Mouse (Mus musculus) forebrain, embryonic 12.5 days (tissue): ENCODE results near the gene R3hdm4. TPM values are rescaled to one million over a fixed set of nuclear protein-coding genes. Genes with fewer than 3 reads are reported as not detected.

Experiments
- ATAC-seq: fragments of 200-750 bp; cut with Nextera tagmentation; 2 replicates; pipeline ENCODE4 v1.8.0; 2017; ENCODE audit warnings: moderate TSS enrichment; ENCODE audit not compliant: low FRiP score
- H3K27ac ChIP-seq: fragments of 300-500 bp; sonication (generic); 2 replicates; pipeline ENCODE4 v1.5.1; 2016; ENCODE audit warnings: mild to moderate bottlenecking
- H3K27me3 ChIP-seq: fragments of 300-500 bp; sonication (generic); 2 replicates; pipeline ENCODE4 v1.6.1; 2016; ENCODE audit warnings: mild to moderate bottlenecking
- H3K36me3 ChIP-seq: fragments of 300-500 bp; sonication (generic); replicated peaks from 2 replicates; pipeline ENCODE4 v1.6.1; 2016; ENCODE audit warnings: mild to moderate bottlenecking
- H3K4me1 ChIP-seq: fragments of 300-500 bp; sonication (generic); 2 replicates; pipeline ENCODE4 v1.6.1; 2016
- H3K4me2 ChIP-seq: fragments of 300-500 bp; sonication (generic); 2 replicates; pipeline ENCODE4 v1.6.1; 2016; ENCODE audit warnings: mild to moderate bottlenecking, moderate library complexity
- H3K4me3 ChIP-seq: fragments of 300-500 bp; sonication (generic); replicated peaks from 2 replicates; pipeline ENCODE4 v1.5.1; 2016; ENCODE audit warnings: mild to moderate bottlenecking
- H3K9ac ChIP-seq: fragments of 300-500 bp; sonication (generic); 2 replicates; pipeline ENCODE4 v1.6.1; 2016; ENCODE audit warnings: mild to moderate bottlenecking
- H3K9me3 ChIP-seq: fragments of 300-500 bp; sonication (generic); 2 replicates; pipeline ENCODE4 v1.6.1; 2016
- WGBS: fragments of 180-500 bp; shearing (Covaris S2); methylation state at CpG from one replicate; pipeline ENCODE4 v1.1.7; 2016; 5-methylcytosine and 5-hydroxymethylcytosine counted together
- polyA plus RNA-seq: library from polyadenylated mRNA; unstranded; fragments of >200 nt; fragmentation: Nextera tagmentation; extraction: Ambion mirVana; gene quantifications from 2 replicates; pipeline ENCODE4 v1.2.1, GENCODE M21; 2016

Gene R3hdm4
- polyA plus RNA-seq, 1 experiment from 2014 or later, result 162 TPM

DNA sequence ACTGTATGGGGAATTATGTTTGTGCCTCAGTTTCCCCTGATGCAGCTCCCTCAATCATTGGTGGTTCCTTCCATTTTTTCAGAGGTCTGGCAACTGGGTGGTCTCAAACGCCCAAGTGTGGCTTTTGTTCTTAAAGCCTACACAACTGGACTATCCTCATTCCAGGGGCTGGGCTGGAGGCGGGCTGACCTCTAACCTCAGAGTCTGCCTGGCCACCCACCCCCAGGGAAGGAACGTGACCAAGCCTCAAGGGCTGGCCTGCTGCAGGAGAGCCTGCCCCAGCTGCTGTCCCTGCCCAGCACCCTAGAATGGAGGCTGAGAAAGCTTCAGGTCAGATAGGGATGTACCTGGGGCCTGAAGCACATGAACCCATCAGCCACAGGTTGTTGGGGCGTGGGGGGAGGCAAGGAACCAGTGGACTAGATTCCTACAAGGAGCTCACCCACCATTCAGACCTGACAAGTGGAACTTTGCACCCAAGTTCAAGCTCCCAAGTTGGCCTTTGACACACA lies 35.7 kb upstream of the R3hdm4 start:
- Histone ChIP-seq H3K9ac (no peak overlapping the region), H3K4me1 (peaks cover 16% of the 10 kb centered on the region), H3K27ac (no peak overlapping the region), H3K4me3 (no peak overlapping the region), H3K9me3 (no peaks in the 10 kb centered on the region), H3K4me2 (no peak overlapping the region), H3K36me3 (peaks cover 15% of the 10 kb centered on the region), H3K27me3 (peaks cover 5% of the 10 kb centered on the region; the same call in 1 of the 2 replicates)
- no peak for ATAC-seq
- 16% methylated on average over 4 of the region's 4 CpGs for WGBS

DNA sequence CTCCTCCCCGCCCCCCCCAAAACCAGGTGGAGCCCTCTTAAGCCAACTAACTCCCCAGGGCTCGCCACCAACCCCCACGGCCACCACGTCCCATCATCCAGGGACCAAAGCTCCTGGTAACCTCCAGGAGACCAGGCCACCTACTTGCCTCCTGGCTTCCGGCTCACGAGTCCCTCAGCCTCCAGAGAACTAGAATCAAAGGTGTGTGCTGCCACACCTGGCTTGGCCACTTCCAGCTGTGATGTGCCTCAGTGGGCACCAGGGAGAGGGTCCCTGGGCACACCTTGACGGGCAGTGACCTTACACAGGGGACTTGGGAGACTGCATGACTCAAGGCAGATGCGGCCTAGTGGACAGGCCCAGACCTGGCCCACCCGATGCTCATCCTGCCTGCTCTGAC lies 34.7 kb upstream of the R3hdm4 start:
- ATAC-seq, result no peak
- Histone ChIP-seq H3K4me2 (no peak overlapping the region), H3K27me3 (peaks cover 5% of the 10 kb centered on the region; the same call in 1 of the 2 replicates), H3K9ac (0 out of 2 replicates have a peak overlapping the region, but pooled peaks have one; percentile 21), H3K27ac (no peak overlapping the region), H3K4me3 (no peak overlapping the region), H3K9me3 (no peaks in the 10 kb centered on the region), H3K4me1 (peaks cover 10% of the 10 kb centered on the region), H3K36me3 (peaks cover 21% of the 10 kb centered on the region)
- WGBS, result 83% methylated on average over 9 of the region's 9 CpGs

DNA sequence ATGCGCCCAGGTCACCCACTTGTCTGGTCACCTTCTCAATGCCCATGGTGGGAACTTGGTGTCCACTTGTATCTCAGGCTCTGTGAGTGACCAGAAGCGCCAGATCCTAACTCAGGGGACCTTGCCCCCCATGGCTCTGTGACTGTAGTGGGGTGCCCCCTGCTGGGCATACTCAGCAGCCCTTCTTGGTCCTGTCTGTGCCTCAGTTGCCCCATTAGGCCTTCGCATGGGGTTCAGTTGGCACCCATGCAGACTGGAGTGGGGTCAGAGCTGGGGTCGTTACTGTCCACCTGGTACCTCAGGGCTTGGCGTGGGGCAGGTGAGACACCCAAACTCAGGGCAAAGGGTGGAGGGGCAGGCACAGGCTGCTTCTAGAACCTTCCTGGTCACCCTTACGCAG lies 32.9 kb upstream of the R3hdm4 start:
- WGBS, result 87% methylated on average over 6 of the region's 6 CpGs
- H3K4me2 ChIP-seq, result no peak overlapping the region
- H3K27me3 ChIP-seq, result peaks cover 5% of the 10 kb centered on the region; the same call in 1 of the 2 replicates
- no peak overlapping the region for H3K27ac ChIP-seq
- peaks cover 7% of the 10 kb centered on the region for H3K4me1 ChIP-seq
- H3K36me3 ChIP-seq, result peaks cover 35% of the 10 kb centered on the region
- no peaks in the 10 kb centered on the region for H3K9me3 ChIP-seq
- H3K4me3 ChIP-seq, result no peak overlapping the region
- no peak overlapping the region for H3K9ac ChIP-seq
- no peak for ATAC-seq

DNA sequence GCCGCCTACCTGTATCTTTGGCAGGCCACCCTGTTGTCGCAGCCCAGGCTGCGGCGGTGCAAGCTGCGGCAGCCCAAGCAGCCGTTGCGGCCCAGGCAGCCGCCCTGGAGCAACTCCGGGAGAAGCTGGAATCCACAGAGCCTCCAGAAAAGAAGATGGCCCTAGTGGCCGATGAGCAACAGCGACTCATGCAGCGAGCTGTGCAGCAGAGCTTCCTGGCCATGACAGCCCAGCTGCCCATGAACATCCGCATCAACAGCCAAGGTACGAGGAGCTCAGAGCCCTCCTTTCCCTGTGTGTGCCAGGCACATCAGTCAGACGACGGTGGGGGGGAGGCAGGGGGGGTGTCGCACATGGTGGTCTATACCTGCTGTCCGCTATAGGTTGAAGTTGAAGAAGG lies 29.7 kb upstream of the R3hdm4 start:
- Histone ChIP-seq H3K27ac (no peak overlapping the region), H3K4me3 (no peak overlapping the region)

DNA sequence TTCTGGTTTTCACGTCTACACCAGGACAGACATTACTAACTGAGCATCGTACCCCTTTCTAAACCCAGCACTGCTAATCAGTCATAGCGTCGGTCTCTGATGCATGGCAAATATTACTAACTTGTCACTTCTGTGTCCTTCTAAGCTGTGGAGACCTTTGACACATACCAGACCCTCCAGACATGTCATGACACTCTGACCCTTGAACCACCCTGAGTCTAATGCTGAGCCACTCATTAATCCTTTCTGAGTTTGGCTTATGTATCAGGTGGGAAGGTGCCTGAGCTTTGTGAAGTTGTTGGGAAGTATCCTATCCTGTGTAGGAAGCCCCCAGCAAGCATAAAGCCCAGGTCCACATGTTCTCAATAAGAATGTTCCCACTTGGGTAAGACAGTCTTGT lies 28.9 kb upstream of the R3hdm4 start:
- Histone ChIP-seq H3K36me3 (peaks cover 42% of the 10 kb centered on the region), H3K27me3 (no peaks in the 10 kb centered on the region), H3K4me2 (no peak overlapping the region), H3K4me3 (no peak overlapping the region), H3K27ac (no peak overlapping the region), H3K9ac (no peak overlapping the region), H3K4me1 (peaks cover 23% of the 10 kb centered on the region), H3K9me3 (no peaks in the 10 kb centered on the region)
- 95% methylated on average over 4 of the region's 4 CpGs for WGBS
- no peak for ATAC-seq

More for the DNA sequence above, 29.7 kb upstream of the R3hdm4 start:
- H3K36me3 ChIP-seq, result peaks cover 42% of the 10 kb centered on the region
- H3K4me1 ChIP-seq, result peaks cover 15% of the 10 kb centered on the region
- no peaks in the 10 kb centered on the region for H3K9me3 ChIP-seq
- ATAC-seq, result no peak
- no peak overlapping the region for H3K4me2 ChIP-seq
- WGBS, result 89% methylated on average over 18 of the region's 18 CpGs
- no peak overlapping the region for H3K9ac ChIP-seq
- no peaks in the 10 kb centered on the region for H3K27me3 ChIP-seq

DNA sequence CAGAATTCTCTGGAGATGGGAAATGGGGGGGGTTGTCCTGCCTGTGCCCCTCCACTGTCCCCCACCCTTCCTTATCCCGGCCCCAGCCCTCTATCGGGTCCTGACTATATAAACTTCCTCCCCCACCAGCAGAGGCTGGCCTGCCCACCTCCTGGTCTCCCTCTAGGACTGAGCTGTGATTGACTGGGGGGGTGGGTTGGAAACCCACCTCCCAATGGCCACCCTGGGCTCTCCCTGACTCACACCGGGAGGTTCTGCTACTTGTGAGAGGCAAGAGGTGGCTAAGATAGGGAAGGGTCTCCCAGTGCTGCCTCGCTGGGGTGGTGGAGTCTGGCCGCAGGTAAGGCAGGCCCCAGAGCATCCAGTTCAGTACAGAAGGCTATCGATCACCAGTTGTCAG lies 26.5 kb upstream of the R3hdm4 start:
- Histone ChIP-seq H3K9me3 (no peaks in the 10 kb centered on the region), H3K27me3 (no peaks in the 10 kb centered on the region), H3K4me3 (no peak overlapping the region), H3K36me3 (peaks cover 35% of the 10 kb centered on the region), H3K27ac (no peak overlapping the region), H3K4me2 (no peak overlapping the region), H3K4me1 (peaks cover 31% of the 10 kb centered on the region), H3K9ac (no peak overlapping the region)
- 79% methylated on average over 6 of the region's 6 CpGs for WGBS
- ATAC-seq, result no peak

DNA sequence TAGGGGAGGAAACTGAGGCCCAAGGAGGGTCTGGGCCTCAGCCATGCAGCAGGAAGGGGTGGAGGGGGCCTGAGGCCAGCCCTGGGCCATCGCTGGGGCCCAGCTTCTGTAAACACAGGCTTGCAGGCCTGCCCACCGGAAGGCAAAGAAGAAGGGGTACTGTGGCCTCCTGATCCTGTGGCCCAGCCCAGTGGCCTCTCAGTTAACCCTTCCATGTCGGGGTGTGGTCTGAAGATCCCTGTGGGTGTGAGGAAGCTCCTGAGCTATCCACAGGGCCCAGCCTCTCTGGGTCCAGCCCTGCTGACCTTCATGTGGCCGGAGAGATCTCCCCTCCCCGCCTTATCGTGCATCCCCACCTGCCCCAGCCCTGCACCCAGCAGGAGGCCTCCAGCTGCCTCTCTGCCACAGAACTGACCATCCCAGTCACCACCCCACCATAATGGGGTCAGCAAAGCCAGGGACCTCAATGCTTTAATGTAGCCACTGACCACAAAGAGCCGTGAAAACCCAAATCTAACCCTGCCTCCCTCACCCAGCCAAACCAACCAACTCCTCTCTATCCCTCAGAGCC lies 25.8 kb upstream of the R3hdm4 start:
- Histone ChIP-seq H3K4me1 (peaks cover 31% of the 10 kb centered on the region), H3K36me3 (peaks cover 39% of the 10 kb centered on the region), H3K9ac (no peak overlapping the region; the same call in 1 of the 2 replicates), H3K4me3 (no peak overlapping the region), H3K27ac (peak overlapping the region; percentile 36; the same call in 1 of the 2 replicates), H3K4me2 (peak overlapping the region; percentile 6; the same call in 1 of the 2 replicates), H3K27me3 (no peaks in the 10 kb centered on the region), H3K9me3 (no peaks in the 10 kb centered on the region)
- ATAC-seq, result no peak
- WGBS, result 15% methylated on average over 7 of the region's 7 CpGs

DNA sequence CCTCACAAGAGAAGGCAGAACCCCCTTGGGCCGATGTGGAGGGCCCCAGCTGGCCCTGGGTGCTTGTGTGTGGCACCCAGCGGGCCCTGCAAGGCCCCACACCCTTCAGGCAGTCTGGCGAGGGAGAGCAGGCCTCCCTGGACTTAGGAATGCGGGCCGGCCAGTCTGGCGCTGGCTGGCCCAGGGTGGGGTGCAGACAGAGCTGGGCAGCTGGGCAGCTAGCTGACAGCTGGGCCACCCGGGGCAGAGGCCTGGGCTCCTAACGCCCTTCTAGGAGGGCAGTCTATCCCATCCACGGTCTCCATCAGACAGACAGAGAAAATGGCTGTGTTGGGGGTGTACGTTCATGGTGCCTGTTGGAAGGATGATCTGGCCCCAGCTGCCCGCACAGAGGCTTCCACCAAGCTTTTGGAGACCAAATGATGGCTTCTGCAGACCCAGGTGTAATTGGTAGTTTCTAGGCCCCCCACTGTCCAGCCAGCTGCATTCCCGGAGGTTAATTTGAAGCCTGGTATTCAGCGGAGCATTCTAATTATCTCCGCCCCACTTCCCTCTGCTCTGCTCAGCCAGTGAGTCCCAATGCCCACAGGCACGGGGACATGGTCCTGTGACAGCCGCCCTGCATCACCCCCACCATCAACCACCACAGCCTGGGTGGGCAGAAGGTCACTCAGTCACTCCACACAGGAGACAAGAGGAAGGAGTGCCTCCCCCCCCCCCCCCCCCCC lies 24.7 kb upstream of the R3hdm4 start:
- no peak overlapping the region for H3K9ac ChIP-seq

DNA sequence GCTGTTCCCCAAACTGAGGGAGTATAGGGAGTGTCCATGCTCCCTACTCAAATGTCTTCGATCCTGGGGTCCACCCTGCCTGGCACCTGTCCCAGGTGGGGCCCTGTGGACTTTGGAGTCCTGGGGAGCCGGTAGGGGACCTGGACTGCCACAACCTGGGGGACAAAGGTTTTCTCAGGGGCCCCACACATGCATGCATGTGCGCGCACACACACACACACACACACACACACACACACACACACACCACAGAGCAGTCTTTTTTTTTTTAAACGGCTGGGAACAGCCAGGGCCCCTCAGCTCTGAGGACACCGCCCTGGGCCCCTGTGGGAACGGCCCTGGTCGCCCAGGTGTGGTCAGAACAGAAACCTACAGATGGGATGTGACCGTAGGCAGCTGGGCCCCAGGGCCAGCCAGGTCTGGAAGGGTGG lies 22.5 kb upstream of the R3hdm4 start:
- Histone ChIP-seq H3K4me3 (no peak overlapping the region), H3K27ac (no peak overlapping the region), H3K9me3 (no peaks in the 10 kb centered on the region), H3K27me3 (no peaks in the 10 kb centered on the region), H3K9ac (no peak overlapping the region), H3K4me2 (no peak overlapping the region), H3K4me1 (peaks cover 31% of the 10 kb centered on the region), H3K36me3 (peaks cover 13% of the 10 kb centered on the region)
- 82% methylated on average over 9 of the region's 9 CpGs for WGBS
- ATAC-seq, result no peak

More for the DNA sequence above, 24.7 kb upstream of the R3hdm4 start:
- H3K4me1 ChIP-seq, result peaks cover 31% of the 10 kb centered on the region
- peaks cover 31% of the 10 kb centered on the region for H3K36me3 ChIP-seq
- peak overlapping the region; percentile 6 for H3K4me2 ChIP-seq
- ATAC-seq, result peak; percentile 67
- 0 out of 2 replicates have a peak overlapping the region, but pooled peaks have one; percentile 13 for H3K4me3 ChIP-seq
- 15% methylated on average over 16 of the region's 16 CpGs for WGBS
- H3K27ac ChIP-seq, result peak overlapping the region; percentile 80
- H3K27me3 ChIP-seq, result no peaks in the 10 kb centered on the region
- no peaks in the 10 kb centered on the region for H3K9me3 ChIP-seq

DNA sequence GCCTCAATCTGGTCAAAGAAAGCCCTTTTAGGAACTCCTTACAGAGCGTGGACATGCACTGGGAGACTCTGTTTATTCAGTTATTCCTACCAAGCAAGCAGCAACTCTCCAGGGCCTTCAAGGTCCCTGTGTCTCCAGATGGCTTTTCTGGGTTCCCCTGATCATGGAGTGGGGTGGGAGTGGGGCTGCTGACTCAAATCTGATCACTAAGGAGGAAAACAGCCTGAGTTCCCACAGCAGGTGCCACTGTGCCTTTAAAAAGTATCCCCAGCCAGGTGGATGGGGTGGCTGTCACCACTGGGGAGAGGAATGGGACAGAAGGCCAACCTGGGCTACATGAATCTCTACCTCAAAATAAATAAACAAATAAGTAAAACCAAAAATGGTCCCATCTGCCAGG lies 22.0 kb upstream of the R3hdm4 start:
- Histone ChIP-seq H3K36me3 (peaks cover 10% of the 10 kb centered on the region; the same call in 1 of the 2 replicates), H3K27ac (no peak overlapping the region), H3K27me3 (no peaks in the 10 kb centered on the region)

DNA sequence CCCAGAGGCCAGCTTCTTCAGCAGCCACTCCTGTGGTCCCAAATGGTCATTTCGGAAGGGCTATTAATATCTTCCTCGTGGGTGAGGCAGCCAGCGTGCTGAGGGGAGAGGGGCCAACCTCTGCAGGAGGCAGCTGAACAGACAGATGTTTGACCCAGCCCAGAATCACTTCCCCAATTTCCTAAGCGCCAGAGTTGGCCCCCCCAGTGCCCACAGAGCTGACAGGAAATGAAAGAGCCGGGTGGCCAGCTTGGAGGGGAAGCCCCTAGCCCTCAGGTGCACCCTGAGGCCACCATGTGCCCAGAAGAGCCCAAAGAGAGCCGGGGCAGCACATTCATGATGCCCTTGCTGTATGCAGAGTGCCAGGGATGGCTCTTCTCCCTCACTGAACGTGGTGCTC lies 19.7 kb upstream of the R3hdm4 start:
- Histone ChIP-seq H3K9me3 (no peaks in the 10 kb centered on the region), H3K27ac (no peak overlapping the region), H3K4me2 (no peak overlapping the region), H3K36me3 (peaks cover 10% of the 10 kb centered on the region; the same call in 1 of the 2 replicates), H3K9ac (no peak overlapping the region), H3K4me1 (peaks cover 28% of the 10 kb centered on the region), H3K4me3 (no peak overlapping the region), H3K27me3 (no peaks in the 10 kb centered on the region)
- WGBS, result 76% methylated on average over 7 of the region's 7 CpGs
- ATAC-seq, result no peak

More for the DNA sequence above, 22.0 kb upstream of the R3hdm4 start:
- H3K4me2 ChIP-seq, result no peak overlapping the region
- no peaks in the 10 kb centered on the region for H3K9me3 ChIP-seq
- no peak overlapping the region for H3K4me3 ChIP-seq
- peaks cover 31% of the 10 kb centered on the region for H3K4me1 ChIP-seq
- ATAC-seq, result no peak
- no peak overlapping the region for H3K9ac ChIP-seq
- 86% methylated on average over 1 of the region's 1 CpGs for WGBS

DNA sequence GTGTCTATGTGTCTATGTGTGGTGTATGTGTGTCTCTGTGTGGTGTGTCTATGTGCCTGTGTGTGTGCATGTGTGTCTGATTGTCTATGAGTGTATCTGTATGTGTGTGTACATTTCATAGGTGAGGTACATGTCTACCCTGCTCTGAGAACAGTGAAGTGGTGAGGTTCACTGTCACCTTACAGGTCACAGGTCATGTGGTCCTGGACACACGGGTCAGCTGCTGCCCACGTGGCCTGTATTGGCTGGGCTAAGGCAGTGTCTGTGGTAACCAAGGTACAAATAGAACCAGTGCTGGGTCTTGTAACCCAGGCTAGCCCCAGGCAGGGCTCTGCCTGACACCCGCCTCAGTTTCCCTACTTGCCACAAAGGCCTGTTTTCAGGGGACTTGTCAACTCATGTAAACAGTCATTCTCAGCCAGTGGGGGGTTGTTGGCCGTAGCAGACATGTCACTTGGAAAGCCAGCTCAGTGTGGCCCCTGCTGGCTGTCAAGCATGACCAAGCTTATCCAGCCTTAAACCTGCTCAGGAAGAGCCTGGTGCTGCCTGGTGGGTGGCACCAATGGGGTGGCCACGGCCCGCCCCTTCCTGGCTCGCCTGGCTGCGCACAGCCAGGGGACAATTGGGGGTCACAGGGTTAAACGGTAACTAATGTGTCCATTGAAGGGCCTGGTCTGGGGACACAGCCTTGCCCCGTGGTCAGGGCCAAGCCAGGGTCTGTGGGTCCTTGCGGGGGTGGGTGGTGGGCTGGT lies 16.9 kb upstream of the R3hdm4 start:
- no peak overlapping the region for H3K4me2 ChIP-seq
- H3K27ac ChIP-seq, result no peak overlapping the region
- ATAC-seq, result no peak
- peaks cover 24% of the 10 kb centered on the region for H3K4me1 ChIP-seq
- no peaks in the 10 kb centered on the region for H3K9me3 ChIP-seq
- H3K9ac ChIP-seq, result no peak overlapping the region
- H3K4me3 ChIP-seq, result no peak overlapping the region
- peaks cover 26% of the 10 kb centered on the region for H3K36me3 ChIP-seq
- 66% methylated on average over 11 of the region's 11 CpGs for WGBS
- H3K27me3 ChIP-seq, result no peaks in the 10 kb centered on the region
